Mouse (Mus musculus) adipocyte (in vitro differentiated cells): ENCODE results near the gene C3.
A peak's percentile ranks its signal among the peaks of the same experiment; 100 is the strongest.

ENCODE experiments used
- DNase-seq: peaks from one replicate; pipeline ENCODE4 v3.0.0-alpha.2; 2016; ENCODE audit warnings: low spot score

The C3 gene

GRCm38 (mm10) chr17:57219884-57220207 lies 8.1 kb downstream of the C3 start:
- peak; percentile 79 for DNase-seq

- peak; percentile 67 for DNase-seq
Measured at GRCm38 (mm10) chr17:57219167-57219883, 8.6 kb downstream of the C3 start.

GRCm38 (mm10) chr17:57218335-57218900 lies 9.5 kb downstream of the C3 start:
- no peak for DNase-seq

DNA sequence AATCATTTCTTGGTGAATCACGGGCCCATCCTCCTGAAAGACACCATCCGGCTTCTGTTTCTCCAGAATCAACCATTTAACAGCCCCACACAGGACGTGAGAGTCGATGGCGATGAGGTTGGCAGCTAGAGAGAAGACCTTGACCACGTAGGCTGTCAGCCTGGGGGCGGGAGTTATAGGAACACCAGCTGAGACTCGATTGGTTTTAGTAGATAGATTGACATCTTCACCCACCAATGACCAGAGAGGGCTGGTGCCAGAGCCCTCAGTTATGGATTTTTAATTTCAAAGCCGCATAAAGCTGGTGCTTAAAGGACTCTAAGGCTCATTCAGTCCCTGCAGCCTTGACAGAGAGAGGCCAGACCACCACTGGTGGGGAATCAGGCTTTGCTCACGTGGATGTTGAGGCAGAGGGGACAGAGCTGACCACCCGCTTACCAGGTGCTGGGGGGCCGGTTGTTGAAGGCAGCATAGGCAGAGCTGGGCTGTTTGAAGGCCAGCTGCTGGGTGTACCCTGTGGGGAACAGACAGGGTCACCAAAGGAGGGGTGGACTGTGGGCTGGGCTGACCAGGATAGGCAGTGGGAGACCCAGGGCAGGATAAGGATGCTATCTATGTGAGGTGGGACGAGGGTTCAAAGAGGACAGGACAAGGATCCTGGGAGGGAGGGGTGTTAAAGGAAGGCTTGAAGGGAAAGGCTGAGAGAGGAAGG lies 13.1 kb downstream of the C3 start:
- peak; percentile 29 for DNase-seq

DNA sequence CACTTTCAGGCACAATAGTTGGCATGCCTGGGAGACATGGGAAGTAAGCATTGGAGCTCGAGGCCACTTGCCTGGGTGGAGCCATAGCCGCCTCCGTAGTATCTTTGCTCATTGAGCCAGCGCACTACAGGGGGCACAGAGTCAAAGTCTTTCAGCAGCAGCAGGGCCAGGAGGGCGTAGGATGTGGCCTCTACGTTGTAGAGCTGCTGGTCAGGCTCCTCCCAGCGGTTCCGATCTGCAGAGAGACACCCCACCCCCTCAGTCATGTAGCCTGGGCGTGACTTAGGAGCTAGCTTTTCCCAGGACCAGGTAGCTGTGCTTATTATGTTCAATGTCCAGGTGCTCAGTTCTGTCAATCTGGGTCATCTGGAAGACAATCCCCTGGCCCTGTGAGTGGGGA lies 16.4 kb downstream of the C3 start:
- no peak for DNase-seq

GRCm38 (mm10) chr17:57209330-57209729 lies 18.6 kb downstream of the C3 start:
- DNase-seq, result no peak

GRCm38 (mm10) chr17:57207938-57208337 lies 20.0 kb downstream of the C3 start:
- peak; percentile 28 for DNase-seq

DNA sequence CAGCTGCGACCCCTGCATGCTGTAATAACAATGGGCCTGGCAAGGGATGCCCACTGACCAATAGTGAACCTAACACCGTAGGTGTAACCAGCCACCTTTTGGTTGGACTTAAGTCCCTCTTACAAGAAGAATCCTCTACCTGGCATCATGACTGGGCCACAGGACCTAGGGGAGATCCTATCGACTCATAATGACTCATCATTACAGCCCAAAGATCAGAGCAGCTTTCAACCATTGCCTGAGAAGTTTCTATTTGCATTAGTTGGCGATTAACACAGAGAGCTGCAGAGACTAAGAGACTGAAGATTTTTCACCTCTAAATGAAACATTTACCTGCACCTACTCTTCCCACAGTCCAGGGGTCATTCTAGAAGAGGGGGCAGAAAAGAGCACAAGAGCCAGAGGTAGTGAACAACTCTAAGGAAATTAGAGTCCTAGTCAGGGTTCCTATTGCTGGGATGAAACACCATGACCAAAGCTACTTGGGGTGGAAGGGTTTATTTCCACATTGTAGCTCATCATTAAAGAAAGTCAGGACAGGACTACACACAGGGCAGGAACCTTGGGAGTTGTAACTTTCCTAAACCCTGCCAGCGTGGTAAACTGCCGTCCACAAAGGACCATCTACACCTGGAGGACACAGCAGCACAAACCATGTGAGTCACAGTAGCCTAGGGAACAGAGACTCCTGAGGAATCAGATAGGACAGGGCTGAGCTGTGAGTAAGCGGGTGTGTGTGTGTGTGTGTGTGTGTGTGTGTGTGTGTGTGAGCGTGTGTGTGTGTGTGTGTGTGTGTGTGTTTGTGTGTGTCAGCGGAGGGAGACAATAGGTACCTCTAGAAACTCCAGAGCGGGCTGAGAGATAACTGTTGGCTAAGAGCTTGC lies 25.9 kb downstream of the C3 start:
- no peak for DNase-seq

DNA sequence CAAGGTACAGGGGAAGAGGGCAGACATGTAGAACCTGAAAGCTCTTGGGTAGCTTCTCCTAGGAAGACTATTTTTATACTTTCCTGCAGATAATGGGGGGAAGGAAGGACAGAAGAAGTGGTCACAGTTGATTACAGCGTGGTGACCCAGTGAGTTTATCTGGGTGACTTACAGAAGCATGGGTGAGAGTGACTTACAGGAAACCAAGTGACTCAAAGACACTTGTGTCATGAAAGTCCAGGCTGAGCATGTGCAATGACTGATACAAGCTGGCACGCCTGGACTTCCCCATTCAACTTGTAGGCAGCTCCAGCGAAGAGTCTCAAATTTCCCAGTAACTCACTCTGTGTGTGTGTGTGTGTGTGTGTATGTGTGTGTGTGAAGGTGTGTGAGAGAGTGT lies 29.7 kb downstream of the C3 start:
- no peak for DNase-seq

DNA sequence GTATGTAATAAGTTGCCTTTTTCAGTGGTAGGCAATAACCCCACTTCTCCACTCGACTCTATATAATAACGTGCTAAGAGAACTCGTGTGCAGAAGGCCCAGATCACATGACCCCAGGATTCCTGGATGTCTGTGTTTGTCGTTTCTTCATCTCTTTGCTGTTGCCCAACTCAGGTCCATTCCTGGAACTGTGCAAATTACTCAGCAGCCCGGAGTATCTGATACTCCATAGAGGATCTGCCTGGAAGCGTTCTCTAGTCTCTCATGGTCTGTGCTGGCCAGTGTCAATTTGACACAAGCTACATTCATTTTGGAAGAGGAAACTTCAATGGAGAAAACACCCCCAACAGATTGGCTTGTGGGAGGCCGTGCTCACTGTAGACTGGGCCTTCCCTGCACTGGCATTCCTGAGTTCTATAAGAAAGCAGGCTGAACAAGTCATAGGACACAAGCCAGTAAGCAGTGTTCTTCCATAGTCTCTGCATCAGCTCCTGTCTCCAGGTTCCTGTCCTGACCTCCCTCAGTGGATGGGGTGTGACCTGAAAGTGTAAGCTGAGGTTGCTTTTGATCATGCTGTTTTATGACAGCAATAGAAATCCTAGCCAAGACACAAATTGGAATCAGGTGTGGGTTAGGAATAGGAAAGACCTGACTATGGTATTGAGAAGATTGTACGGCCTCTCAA lies 32.5 kb downstream of the C3 start:
- peak; percentile 35 for DNase-seq

- DNase-seq, result no peak
Measured at GRCm38 (mm10) chr17:57194771-57195170, 33.2 kb downstream of the C3 start.

DNA sequence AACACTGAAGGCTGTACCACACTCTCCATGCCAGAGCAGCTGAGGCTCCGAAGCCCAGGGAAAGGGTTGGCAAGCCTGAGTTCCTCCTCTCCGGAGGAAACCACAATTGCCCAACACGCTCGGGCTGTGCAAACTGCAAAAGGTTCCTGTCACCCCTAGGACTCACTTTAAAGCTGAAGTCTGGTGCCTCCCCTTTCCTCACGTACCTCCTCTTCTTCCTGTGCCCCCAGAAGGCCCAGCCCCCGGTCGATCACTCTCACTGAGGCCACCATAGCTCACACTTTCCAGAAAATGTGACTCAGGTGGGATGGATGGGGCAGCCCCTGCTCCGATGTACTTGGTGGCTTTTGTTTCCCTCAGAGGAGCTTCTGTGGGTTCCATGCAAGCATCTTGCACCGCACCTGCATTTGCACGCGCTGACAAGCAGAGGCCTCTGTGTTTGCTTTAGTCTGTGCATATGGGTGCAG lies 33.9 kb downstream of the C3 start, which contains the start of gene Tnfsf14:
Tnfsf14 (minus strand) TSS at position 137 of the 467 bp plus-strand sequence.
- DNase-seq, result no peak

DNA sequence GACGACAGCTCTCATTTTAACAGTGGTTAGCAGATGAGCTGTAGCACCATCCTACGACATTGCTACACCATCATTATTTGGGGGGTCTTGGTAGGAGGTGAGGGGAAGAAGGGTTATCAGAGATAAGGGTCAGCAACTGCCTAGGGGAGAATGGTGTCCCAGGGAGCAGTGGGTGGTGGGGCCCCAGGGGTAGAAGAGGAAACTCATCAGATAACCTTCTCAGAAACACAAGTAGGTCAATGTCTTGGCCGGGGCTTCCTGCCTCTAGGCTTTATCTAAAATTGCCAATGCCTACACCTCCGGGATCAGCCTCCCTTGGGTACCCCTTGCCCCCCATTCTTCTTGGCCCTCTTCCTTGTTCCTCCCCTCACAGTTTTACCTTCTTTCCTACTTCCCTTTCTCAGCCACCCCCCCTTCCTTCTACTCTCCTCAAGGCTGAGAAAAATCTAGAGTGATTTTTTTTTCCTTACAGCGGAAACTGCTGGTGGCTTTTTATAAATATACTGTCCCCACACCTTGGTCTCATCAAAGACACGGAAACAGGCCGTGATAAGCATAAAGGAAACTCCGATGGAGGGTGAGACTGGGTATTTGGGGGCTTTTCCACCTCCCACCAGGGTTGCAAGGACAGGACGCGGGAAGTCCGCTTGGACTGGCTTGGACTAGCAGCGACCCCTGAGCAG lies 39.3 kb downstream of the C3 start:
- DNase-seq, result no peak

GRCm38 (mm10) chr17:57185641-57186040 lies 42.3 kb downstream of the C3 start:
- no peak for DNase-seq

- DNase-seq, result no peak
Measured at GRCm38 (mm10) chr17:57182871-57183270, 45.1 kb downstream of the C3 start.

- DNase-seq, result no peak
Measured at GRCm38 (mm10) chr17:57180363-57180762, 47.6 kb downstream of the C3 start.

DNA sequence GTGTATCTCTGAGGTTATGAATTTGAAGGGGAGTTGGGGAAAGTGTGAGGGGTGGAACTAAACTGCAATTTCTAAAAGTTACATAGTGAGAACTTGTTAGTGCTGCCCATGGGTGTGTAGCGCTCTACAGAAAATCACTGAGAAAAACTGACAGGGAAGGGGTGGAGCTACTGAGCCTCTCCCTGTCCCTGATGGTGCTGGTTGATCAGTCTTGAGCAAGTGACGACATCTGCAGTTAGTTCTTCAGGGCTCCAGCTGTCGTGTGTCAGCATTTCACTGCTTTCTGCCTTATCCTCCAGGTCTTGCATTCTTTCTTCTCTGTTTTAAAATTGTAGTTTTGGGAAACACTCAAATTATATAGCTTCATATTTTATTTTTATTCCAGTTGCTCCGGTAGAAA lies 54.6 kb downstream of the C3 start:
- no peak for DNase-seq

GRCm38 (mm10) chr17:57172378-57172777 lies 55.6 kb downstream of the C3 start:
- peak; percentile 51 for DNase-seq

DNA sequence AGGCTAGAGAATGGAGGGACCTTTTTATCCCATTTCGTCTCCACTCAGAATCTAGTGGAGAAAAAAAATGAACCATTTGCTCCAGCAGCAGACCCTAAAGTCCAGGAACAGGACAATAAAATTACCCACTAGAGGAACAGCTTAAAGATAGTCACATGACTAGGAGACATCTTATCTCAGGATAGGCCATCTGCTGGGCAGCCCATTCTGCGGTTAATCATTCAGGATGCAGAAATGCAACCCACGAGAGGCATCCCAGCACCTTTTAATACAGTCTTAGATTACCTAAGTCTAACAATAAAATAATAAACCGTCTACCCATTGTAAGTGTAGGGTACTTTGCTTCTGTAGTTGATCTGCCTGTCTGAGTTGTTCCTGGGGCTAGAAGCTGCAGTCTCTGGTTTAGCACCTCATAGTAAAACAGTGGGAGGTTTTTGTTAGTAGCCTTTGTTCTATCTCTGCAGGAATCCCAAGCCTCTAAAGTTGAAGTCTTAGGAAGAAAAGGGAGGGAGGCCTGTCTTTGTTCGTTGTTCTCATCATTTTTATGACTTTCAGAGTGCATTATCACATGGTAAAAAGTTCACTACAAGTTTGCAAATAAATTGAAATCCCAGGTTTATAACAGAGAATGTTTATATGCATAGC lies 57.2 kb downstream of the C3 start:
- no peak for DNase-seq
